Mouse (Mus musculus) forebrain, embryonic 14.5 days (tissue): ENCODE measurements around the gene Gna12. TPM values are rescaled to one million over a fixed set of nuclear protein-coding genes. Genes with fewer than 3 reads are reported as not detected.

Experiments
- ATAC-seq: fragments of 200-750 bp; cut with Nextera tagmentation; 2 replicates; pipeline ENCODE4 v1.8.0; 2017; ENCODE audit warnings: mild to moderate bottlenecking, moderate library complexity
- DNase-seq: peaks from one replicate; pipeline ENCODE4 v3.0.0-alpha.2; 2015; ENCODE audit warnings: low spot score
- H3K27ac ChIP-seq: fragments of 300-500 bp; sonication (generic); 2 replicates; pipeline ENCODE4 v1.5.1; 2014; ENCODE audit warnings: low read depth, mild to moderate bottlenecking, control low read depth, low read length, moderate library complexity
- H3K27me3 ChIP-seq: fragments of 300-500 bp; sonication (generic); replicated peaks from 2 replicates; pipeline ENCODE4 v1.6.1; 2014; ENCODE audit warnings: low read length, control low read depth, mixed read lengths; ENCODE audit not compliant: control insufficient read depth, insufficient read depth
- H3K36me3 ChIP-seq: fragments of 300-500 bp; sonication (generic); 2 replicates; pipeline ENCODE4 v1.6.1; 2014; ENCODE audit warnings: low read length, control low read depth; ENCODE audit not compliant: control insufficient read depth, insufficient read depth
- H3K4me1 ChIP-seq: fragments of 300-500 bp; sonication (generic); 2 replicates; pipeline ENCODE4 v1.6.1; 2014; ENCODE audit warnings: antibody characterized with exemption, low read length, control low read depth; ENCODE audit not compliant: control insufficient read depth, insufficient read depth
- H3K4me2 ChIP-seq: fragments of 300-500 bp; sonication (generic); 2 replicates; pipeline ENCODE4 v1.6.1; 2014; ENCODE audit warnings: mild to moderate bottlenecking, control low read depth, low read length
- H3K4me3 ChIP-seq: fragments of 300-500 bp; sonication (generic); 2 replicates; pipeline ENCODE4 v1.5.1; 2014; ENCODE audit warnings: low read depth, low read length, control low read depth
- H3K9ac ChIP-seq: fragments of 300-500 bp; sonication (generic); 2 replicates; pipeline ENCODE4 v1.6.1; 2014; ENCODE audit warnings: mild to moderate bottlenecking, low read length, control low read depth, moderate library complexity
- H3K9me3 ChIP-seq: fragments of 300-500 bp; sonication (generic); replicated peaks from 2 replicates; pipeline ENCODE4 v1.6.1; 2016; ENCODE audit warnings: low read length, control low read depth, mixed read lengths; ENCODE audit not compliant: control insufficient read depth
- WGBS: fragments of 180-500 bp; shearing (Covaris S2); extraction: QIAGEN DNeasy Blood & Tissue Kit; methylation state at CpG from one replicate; pipeline ENCODE4 v1.1.7; 2014; 5-methylcytosine and 5-hydroxymethylcytosine counted together
- polyA plus RNA-seq: library from polyadenylated mRNA; unstranded; fragments of >200 nt; fragmentation: Nextera tagmentation; extraction: Ambion mirVana; gene quantifications from 2 replicates; pipeline ENCODE4 v1.2.1, GENCODE M21; 2014

Gna12 gene
- polyA plus RNA-seq, 1 experiment from 2014 or later, result 19.9 TPM

DNA sequence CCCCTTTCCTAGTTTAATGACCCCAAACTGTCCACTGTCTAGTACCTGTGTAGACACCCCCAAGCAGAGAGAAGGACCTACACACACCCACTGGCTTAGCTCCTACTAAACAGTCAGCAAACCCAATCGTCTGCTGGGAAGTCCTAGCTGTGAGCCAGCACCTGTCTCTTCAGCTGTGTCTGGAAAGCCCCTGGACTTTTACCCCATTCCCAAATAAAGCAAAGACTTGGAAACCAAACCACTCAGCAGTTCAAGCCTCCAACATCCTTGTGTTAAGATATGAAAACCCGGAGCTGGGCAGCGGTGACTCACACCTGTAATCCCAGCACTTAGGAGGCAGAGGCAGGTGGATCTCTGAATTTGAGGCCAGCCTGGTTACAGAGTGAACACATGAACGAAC, 63.7 kb downstream of the Gna12 start:
- no peak for DNase-seq
- Histone ChIP-seq H3K9me3 (no peaks in the 10 kb centered on the region), H3K27me3 (no peaks in the 10 kb centered on the region), H3K9ac (no peak overlapping the region), H3K4me1 (peaks cover 12% of the 10 kb centered on the region), H3K4me3 (no peak overlapping the region), H3K36me3 (0 out of 2 replicates have a peak, but pooled peaks cover 11% of the 10 kb centered on the region), H3K4me2 (no peak overlapping the region), H3K27ac (no peak overlapping the region)
- no peak for ATAC-seq
- 89% methylated on average over 4 of the region's 4 CpGs for whole genome bisulfite sequencing

DNA sequence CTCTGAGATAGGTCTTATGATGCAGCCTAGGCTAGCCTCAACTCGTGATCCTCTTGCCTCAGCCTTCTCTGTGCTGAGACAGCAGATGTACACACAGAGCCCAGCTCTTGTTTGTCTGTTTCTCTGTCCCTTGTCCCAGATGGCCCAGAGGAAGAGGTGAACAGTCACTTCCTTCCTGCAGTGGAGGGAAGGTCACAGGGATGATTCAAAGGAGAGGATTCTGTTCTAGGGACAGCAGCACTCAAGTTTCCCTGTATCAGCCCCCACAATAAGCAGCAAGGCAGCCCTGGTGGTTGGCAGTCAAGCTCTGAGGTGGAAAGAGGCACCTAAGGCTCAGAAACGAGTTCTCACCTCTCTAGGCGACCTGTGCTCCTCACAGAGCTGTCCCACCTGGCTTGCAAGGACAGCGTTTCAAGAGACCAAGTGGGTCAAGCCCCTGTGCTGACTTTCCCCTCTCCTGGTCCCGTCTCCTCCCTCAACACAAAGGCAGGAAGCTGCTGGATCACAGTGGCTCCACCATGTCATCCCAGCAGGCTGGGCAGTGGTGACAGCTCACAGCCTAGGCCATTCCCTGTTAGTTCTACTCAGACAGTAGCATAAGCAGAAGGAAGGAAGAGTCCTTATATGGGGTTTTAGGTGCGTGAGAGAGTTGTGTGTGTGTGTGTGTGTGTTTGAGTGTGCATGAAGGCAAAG, 65.2 kb downstream of the Gna12 start:
- DNase-seq, result no peak
- Histone ChIP-seq H3K27me3 (no peaks in the 10 kb centered on the region), H3K4me2 (no peak overlapping the region), H3K4me1 (peaks cover 12% of the 10 kb centered on the region), H3K4me3 (no peak overlapping the region), H3K36me3 (peaks cover 24% of the 10 kb centered on the region), H3K27ac (no peak overlapping the region; the same call in 1 of the 2 replicates), H3K9ac (no peak overlapping the region), H3K9me3 (no peaks in the 10 kb centered on the region)
- WGBS, result 70% methylated on average over 6 of the region's 6 CpGs
- no peak for ATAC-seq

DNA sequence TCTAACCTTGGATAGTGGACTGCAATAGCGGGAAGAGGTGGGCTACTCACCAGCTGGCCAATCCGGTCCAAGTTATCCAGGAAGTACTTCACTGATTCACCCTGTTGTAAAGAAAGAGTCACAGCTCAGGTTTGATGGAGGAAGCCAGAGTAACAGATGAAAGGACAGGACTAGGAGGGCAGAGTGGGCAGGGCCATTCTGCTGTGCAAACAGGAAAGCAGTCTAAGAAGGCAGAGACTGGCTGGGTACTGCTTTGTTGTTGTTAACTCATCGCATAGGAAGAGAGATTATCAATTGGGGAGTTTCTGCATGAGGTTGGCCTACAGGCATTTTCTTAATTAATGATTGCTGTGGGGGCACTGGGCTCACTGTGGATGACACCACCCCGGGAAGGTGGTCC, 67.7 kb downstream of the Gna12 start:
- no peaks in the 10 kb centered on the region for H3K9me3 ChIP-seq
- ATAC-seq, result no peak
- no peak overlapping the region for H3K4me2 ChIP-seq
- no peak overlapping the region for H3K4me3 ChIP-seq
- no peaks in the 10 kb centered on the region; the same call in 1 of the 2 replicates for H3K4me1 ChIP-seq
- WGBS, result 85% methylated on average over 4 of the region's 4 CpGs
- no peak overlapping the region for H3K9ac ChIP-seq
- H3K27me3 ChIP-seq, result no peaks in the 10 kb centered on the region
- no peak for DNase-seq
- H3K36me3 ChIP-seq, result peaks cover 41% of the 10 kb centered on the region
- H3K27ac ChIP-seq, result no peak overlapping the region

DNA sequence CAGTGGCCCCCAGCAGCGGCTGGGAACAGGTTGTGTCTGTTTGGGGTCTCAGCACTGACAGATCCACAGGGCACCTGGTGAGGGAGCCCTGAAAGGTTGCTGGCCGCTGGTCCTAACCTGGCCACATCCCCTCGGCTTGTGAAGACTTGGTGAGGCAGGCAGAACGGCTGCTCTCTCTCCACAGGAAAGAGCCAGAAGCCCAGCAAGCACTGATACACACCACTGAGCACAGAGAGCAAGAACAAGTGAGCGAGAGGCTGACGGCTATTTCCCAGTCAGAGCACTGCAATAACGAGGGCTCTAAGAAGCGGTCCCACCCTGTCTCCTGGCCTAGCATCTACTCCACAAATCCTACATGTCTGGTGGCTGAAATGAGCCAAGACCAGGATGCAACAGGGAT, 71.4 kb downstream of the Gna12 start:
- no peaks in the 10 kb centered on the region for H3K9me3 ChIP-seq
- H3K4me1 ChIP-seq, result no peaks in the 10 kb centered on the region
- 79% methylated on average over 8 of the region's 8 CpGs for WGBS
- ATAC-seq (no peak), DNase-seq (no peak)
- H3K4me3 ChIP-seq, result no peak overlapping the region
- H3K4me2 ChIP-seq, result no peak overlapping the region
- no peak overlapping the region for H3K27ac ChIP-seq
- H3K9ac ChIP-seq, result no peak overlapping the region
- H3K36me3 ChIP-seq, result peaks cover 48% of the 10 kb centered on the region
- H3K27me3 ChIP-seq, result no peaks in the 10 kb centered on the region

DNA sequence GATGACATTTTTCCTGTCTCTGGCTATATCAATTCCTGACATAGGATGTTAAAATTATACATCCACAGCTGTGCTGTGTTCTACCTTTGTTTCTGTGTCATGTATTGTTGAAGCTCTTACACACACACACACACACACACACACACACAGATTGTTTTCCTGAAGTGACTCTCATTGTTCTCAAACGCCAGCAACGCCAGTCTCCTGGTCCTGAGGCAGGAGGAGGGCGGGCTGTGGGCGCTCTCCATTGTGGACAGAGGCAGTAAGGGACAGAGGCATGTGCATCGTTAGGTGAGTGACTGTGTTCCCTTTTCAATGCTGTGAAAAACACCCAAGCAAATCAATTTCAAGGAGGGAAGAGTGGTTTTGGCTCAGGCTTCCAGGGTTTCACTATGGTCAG, 77.0 kb downstream of the Gna12 start:
- no peak for ATAC-seq
- no peak for DNase-seq
- Histone ChIP-seq H3K4me2 (no peak overlapping the region), H3K27ac (no peak overlapping the region), H3K9ac (no peak overlapping the region), H3K4me3 (no peak overlapping the region), H3K9me3 (0 out of 2 replicates have a peak, but pooled peaks cover 2% of the 10 kb centered on the region), H3K36me3 (peaks cover 12% of the 10 kb centered on the region; the same call in 1 of the 2 replicates), H3K4me1 (peaks cover 6% of the 10 kb centered on the region; the same call in 1 of the 2 replicates), H3K27me3 (no peaks in the 10 kb centered on the region)
- WGBS, result 30% methylated on average over 5 of the region's 5 CpGs

- H3K9me3 ChIP-seq, result 0 out of 2 replicates have a peak, but pooled peaks cover 2% of the 10 kb centered on the region
- 96% methylated on average over 3 of the region's 3 CpGs for WGBS
- H3K4me1 ChIP-seq, result peaks cover 6% of the 10 kb centered on the region; the same call in 1 of the 2 replicates
- no peak overlapping the region for H3K9ac ChIP-seq
- ATAC-seq (no peak), DNase-seq (no peak)
- peaks cover 9% of the 10 kb centered on the region; the same call in 1 of the 2 replicates for H3K36me3 ChIP-seq
- H3K4me3 ChIP-seq, result no peak overlapping the region
- no peak overlapping the region for H3K27ac ChIP-seq
- no peaks in the 10 kb centered on the region for H3K27me3 ChIP-seq
- no peak overlapping the region for H3K4me2 ChIP-seq
Measured at GRCm38 (mm10) chr5:140752639-140753038, 77.6 kb downstream of the Gna12 start.

DNA sequence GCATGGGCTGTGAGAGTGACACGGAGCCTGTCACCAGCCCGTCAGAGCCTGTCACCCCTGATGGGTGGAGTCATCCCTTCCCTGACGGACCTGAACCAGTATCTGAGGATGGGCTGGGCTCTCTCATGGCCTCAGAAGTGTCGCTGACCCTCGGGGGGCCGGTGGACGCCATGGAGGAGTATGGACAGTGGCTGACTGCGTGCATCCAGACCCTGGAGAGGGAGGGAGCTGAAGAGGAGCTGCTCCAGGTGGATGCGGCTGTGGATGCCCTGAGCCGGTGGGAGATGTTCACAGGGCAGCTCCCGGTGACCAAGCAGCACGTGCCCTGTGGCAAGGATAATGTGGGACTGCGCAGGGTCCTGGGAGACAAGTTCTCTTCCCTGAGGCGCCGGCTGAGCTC, 78.2 kb downstream of the Gna12 start:
- H3K9me3 ChIP-seq, result 0 out of 2 replicates have a peak, but pooled peaks cover 2% of the 10 kb centered on the region
- no peak overlapping the region for H3K4me3 ChIP-seq
- no peak overlapping the region for H3K4me2 ChIP-seq
- H3K36me3 ChIP-seq, result 0 out of 2 replicates have a peak, but pooled peaks cover 4% of the 10 kb centered on the region
- no peak for ATAC-seq
- peaks cover 6% of the 10 kb centered on the region; the same call in 1 of the 2 replicates for H3K4me1 ChIP-seq
- DNase-seq, result no peak
- H3K9ac ChIP-seq, result no peak overlapping the region
- no peaks in the 10 kb centered on the region for H3K27me3 ChIP-seq
- no peak overlapping the region for H3K27ac ChIP-seq
- WGBS, result 91% methylated on average over 15 of the region's 15 CpGs

GRCm38 (mm10) chr5:140750925-140751324, 79.3 kb downstream of the Gna12 start:
- Histone ChIP-seq H3K9ac (no peak overlapping the region), H3K27ac (no peak overlapping the region), H3K27me3 (no peaks in the 10 kb centered on the region), H3K4me3 (no peak overlapping the region), H3K4me2 (no peak overlapping the region), H3K4me1 (peaks cover 6% of the 10 kb centered on the region; the same call in 1 of the 2 replicates), H3K9me3 (0 out of 2 replicates have a peak, but pooled peaks cover 2% of the 10 kb centered on the region), H3K36me3 (0 out of 2 replicates have a peak, but pooled peaks cover 3% of the 10 kb centered on the region)
- DNase-seq, result peak; percentile 36
- ATAC-seq, result no peak
- 0% methylated on average over 1 of the region's 2 CpGs for whole genome bisulfite sequencing
